Mouse (Mus musculus) lung, embryonic 16.5 days (tissue): Measurements from ENCODE around the gene Akain1. TPM values are rescaled to one million over a fixed set of nuclear protein-coding genes. Genes with fewer than 3 reads are reported as not detected.
A peak's percentile ranks its signal among the peaks of the same experiment; 100 is the strongest.

Experiments used
- ATAC-seq: fragments of 200-750 bp; cut with Nextera tagmentation; 2 replicates; pipeline ENCODE4 v1.8.0; 2017; ENCODE audit warnings: low read depth, mild to moderate bottlenecking, moderate library complexity
- H3K27ac ChIP-seq: fragments of 300-500 bp; sonication (generic); 2 replicates; pipeline ENCODE4 v1.5.1; 2014; ENCODE audit warnings: mild to moderate bottlenecking, control low read depth, low read length
- H3K27me3 ChIP-seq: fragments of 300-500 bp; sonication (generic); 2 replicates; pipeline ENCODE4 v1.6.1; 2014; ENCODE audit warnings: low read depth, low read length, mixed read lengths; ENCODE audit not compliant: control insufficient read depth, insufficient read depth
- H3K36me3 ChIP-seq: fragments of 300-500 bp; sonication (generic); 2 replicates; pipeline ENCODE4 v1.6.1; 2014; ENCODE audit warnings: low read length; ENCODE audit not compliant: control insufficient read depth, insufficient read depth
- H3K4me1 ChIP-seq: fragments of 300-500 bp; sonication (generic); replicated peaks from 2 replicates; pipeline ENCODE4 v1.6.1; 2014; ENCODE audit warnings: low read length, mixed read lengths; ENCODE audit not compliant: control insufficient read depth, insufficient read depth
- H3K4me2 ChIP-seq: fragments of 300-500 bp; sonication (generic); 2 replicates; pipeline ENCODE4 v1.6.1; 2014; ENCODE audit warnings: low read depth, low read length, control low read depth
- H3K4me3 ChIP-seq: fragments of 300-500 bp; sonication (generic); 2 replicates; pipeline ENCODE4 v1.5.1; 2014; ENCODE audit warnings: mild to moderate bottlenecking, low read length, control low read depth
- H3K9ac ChIP-seq: fragments of 300-500 bp; sonication (generic); 2 replicates; pipeline ENCODE4 v1.6.1; 2014; ENCODE audit warnings: low read length, control low read depth
- H3K9me3 ChIP-seq: fragments of 300-500 bp; sonication (generic); 2 replicates; pipeline ENCODE4 v1.6.1; 2016; ENCODE audit warnings: low read length; ENCODE audit not compliant: control insufficient read depth
- WGBS: fragments of 180-500 bp; shearing (Covaris S2); extraction: QIAGEN DNeasy Blood & Tissue Kit; methylation state at CpG from one replicate; pipeline ENCODE4 v1.1.7; 2014; 5-methylcytosine and 5-hydroxymethylcytosine counted together
- polyA plus RNA-seq: library from polyadenylated mRNA; unstranded; fragments of >200 nt; fragmentation: Nextera tagmentation; extraction: Ambion mirVana; gene quantifications from 2 replicates; pipeline ENCODE4 v1.2.1, GENCODE M21; 2015

Gene Akain1
- polyA plus RNA-seq, 1 experiment from 2014 or later, result not detected

GRCm38 (mm10) chr17:69437836-69438235, 1.3 kb upstream of the Akain1 start:
- no peak overlapping the region for H3K27ac ChIP-seq
- ATAC-seq, result no peak
- H3K9me3 ChIP-seq, result no peaks in the 10 kb centered on the region
- no peaks in the 10 kb centered on the region for H3K36me3 ChIP-seq
- 61% methylated on average over 5 of the region's 5 CpGs for WGBS
- H3K9ac ChIP-seq, result no peak overlapping the region
- peaks cover 24% of the 10 kb centered on the region for H3K27me3 ChIP-seq
- H3K4me1 ChIP-seq, result peaks cover 3% of the 10 kb centered on the region; the same call in 1 of the 2 replicates
- H3K4me3 ChIP-seq, result no peak overlapping the region
- no peak overlapping the region for H3K4me2 ChIP-seq

- H3K27me3 ChIP-seq, result peaks cover 24% of the 10 kb centered on the region
- peak overlapping the region; percentile 63 for H3K4me2 ChIP-seq
- H3K9me3 ChIP-seq, result no peaks in the 10 kb centered on the region
- WGBS, result 34% methylated on average over 14 of the region's 14 CpGs
- no peak overlapping the region for H3K9ac ChIP-seq
- H3K27ac ChIP-seq, result no peak overlapping the region
- peak overlapping the region; percentile 39; the same call in 1 of the 2 replicates for H3K4me3 ChIP-seq
- ATAC-seq, result no peak
- H3K36me3 ChIP-seq, result no peaks in the 10 kb centered on the region
- H3K4me1 ChIP-seq, result peaks cover 3% of the 10 kb centered on the region; the same call in 1 of the 2 replicates
Observed at GRCm38 (mm10) chr17:69438486-69438885, 640 bp upstream of the Akain1 start.

DNA sequence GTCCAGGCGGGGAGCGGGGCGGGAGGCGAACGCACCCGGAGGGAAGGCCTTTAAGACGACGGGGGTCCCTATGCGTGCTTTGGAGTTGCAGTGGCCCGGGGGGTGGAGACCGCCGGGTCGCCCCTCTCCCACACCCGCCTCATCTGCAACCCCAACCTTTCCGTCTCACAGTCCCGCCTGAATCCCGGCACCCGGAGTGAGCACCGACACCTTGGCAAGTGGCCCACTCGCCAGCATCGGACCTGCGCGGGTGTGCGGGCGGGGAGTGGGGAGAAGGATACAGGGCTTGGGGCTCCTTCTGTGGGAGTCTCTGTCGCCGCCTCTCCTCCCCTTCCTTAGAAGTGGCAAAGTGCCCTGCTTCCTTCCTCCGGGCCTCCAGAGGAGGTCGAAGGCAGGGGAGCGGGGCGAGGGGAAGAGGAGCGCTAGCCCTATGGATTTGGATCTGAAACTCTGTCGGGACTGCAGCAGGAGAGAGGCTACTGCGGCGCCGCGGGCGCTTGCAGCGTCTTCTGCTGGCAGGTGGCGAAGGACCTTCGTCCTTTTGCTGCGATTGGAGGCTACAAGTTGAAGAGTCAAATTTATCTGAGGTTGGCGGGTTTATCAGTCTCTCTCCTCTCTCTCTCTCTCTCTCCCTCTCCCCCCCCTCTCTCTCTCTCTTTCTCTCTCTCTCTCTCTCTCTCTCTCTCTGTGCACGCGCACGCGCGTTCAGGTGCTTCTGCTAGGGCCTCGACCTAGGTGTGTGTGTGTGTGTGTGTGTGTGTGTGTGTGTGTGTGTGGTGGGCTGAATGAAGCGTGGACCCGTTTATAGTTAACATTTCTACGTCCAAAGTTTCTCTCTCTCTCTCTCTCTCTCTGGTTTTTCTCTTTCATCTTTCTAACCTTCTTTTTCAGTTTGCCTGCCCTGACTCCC, 700 bp downstream of the Akain1 start:
- peak; percentile 50 for ATAC-seq
- H3K4me3 ChIP-seq, result peak overlapping the region; percentile 39
- peak overlapping the region; percentile 63 for H3K4me2 ChIP-seq
- H3K9me3 ChIP-seq, result no peaks in the 10 kb centered on the region
- H3K36me3 ChIP-seq, result no peaks in the 10 kb centered on the region
- H3K27ac ChIP-seq, result no peak overlapping the region
- WGBS, result under 1% methylated on average over 49 of the region's 52 CpGs
- H3K4me1 ChIP-seq, result peaks cover 3% of the 10 kb centered on the region; the same call in 1 of the 2 replicates
- H3K27me3 ChIP-seq, result peaks cover 24% of the 10 kb centered on the region
- H3K9ac ChIP-seq, result no peak overlapping the region

DNA sequence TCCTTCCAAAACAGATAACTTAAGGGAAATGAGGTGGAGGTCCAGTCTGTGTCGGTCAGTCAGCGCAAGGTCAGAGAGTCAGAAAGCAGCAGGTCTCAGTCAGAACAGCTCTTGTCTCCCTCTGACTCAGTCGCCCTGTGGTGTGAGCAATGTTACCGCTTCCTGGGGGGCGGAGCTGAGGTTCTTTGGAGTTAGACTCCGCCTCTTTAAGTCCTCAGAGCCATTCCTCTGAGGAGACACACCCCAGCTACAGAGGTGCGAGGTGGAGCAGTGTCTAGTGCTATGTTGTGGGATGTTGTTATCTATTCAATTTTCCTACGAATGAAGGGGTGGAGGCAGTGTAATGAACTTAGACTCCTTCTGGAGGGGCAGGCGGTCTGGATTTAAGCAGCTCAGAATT, 1.9 kb downstream of the Akain1 start:
- no peak for ATAC-seq

GRCm38 (mm10) chr17:69448679-69449078, 9.6 kb downstream of the Akain1 start:
- ATAC-seq, result no peak
- no peaks in the 10 kb centered on the region for H3K36me3 ChIP-seq
- H3K4me1 ChIP-seq, result no peaks in the 10 kb centered on the region
- H3K9me3 ChIP-seq, result no peaks in the 10 kb centered on the region
- H3K9ac ChIP-seq, result no peak overlapping the region
- no peaks in the 10 kb centered on the region for H3K27me3 ChIP-seq
- H3K4me2 ChIP-seq, result no peak overlapping the region
- no peak overlapping the region for H3K4me3 ChIP-seq
- H3K27ac ChIP-seq, result no peak overlapping the region

More for the DNA sequence above, 1.9 kb downstream of the Akain1 start:
- Histone ChIP-seq H3K4me1 (peaks cover 3% of the 10 kb centered on the region; the same call in 1 of the 2 replicates), H3K27me3 (peaks cover 24% of the 10 kb centered on the region), H3K9me3 (no peaks in the 10 kb centered on the region), H3K4me3 (no peak overlapping the region), H3K4me2 (no peak overlapping the region), H3K27ac (no peak overlapping the region), H3K9ac (no peak overlapping the region), H3K36me3 (no peaks in the 10 kb centered on the region)
- WGBS, result 12% methylated on average over 9 of the region's 9 CpGs

GRCm38 (mm10) chr17:69461680-69462079, 22.6 kb downstream of the Akain1 start:
- ATAC-seq, result no peak
- no peak overlapping the region for H3K4me2 ChIP-seq
- WGBS, result 82% methylated on average over 7 of the region's 7 CpGs
- H3K27ac ChIP-seq, result no peak overlapping the region
- H3K4me3 ChIP-seq, result no peak overlapping the region
- H3K4me1 ChIP-seq, result no peaks in the 10 kb centered on the region
- no peaks in the 10 kb centered on the region for H3K36me3 ChIP-seq
- no peaks in the 10 kb centered on the region for H3K9me3 ChIP-seq
- H3K27me3 ChIP-seq, result no peaks in the 10 kb centered on the region
- H3K9ac ChIP-seq, result no peak overlapping the region

DNA sequence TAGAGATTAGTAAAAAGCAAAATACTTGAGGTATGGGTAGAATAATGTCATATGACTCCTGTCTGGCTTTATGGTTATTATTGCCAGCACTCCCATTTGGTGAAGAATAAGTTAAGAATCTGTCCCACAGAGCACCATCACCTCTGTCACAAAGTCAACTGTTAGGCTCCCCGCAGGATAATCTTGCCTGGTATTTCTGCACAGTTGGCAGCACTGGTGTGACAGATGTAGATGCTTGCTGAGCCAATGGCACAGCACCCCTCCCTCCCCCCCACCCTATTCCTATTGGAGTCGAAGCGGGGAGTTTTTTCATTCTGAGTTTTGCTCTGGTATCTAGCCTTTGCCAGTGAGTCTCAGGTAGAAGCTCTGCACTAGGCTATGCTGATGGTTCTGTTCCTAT, 23.9 kb downstream of the Akain1 start:
- 53% methylated on average over 3 of the region's 3 CpGs for WGBS
- ATAC-seq, result no peak
- no peaks in the 10 kb centered on the region for H3K27me3 ChIP-seq
- H3K36me3 ChIP-seq, result no peaks in the 10 kb centered on the region
- no peak overlapping the region for H3K9ac ChIP-seq
- H3K9me3 ChIP-seq, result no peaks in the 10 kb centered on the region
- no peak overlapping the region for H3K4me2 ChIP-seq
- no peak overlapping the region for H3K4me3 ChIP-seq
- no peak overlapping the region for H3K27ac ChIP-seq
- no peaks in the 10 kb centered on the region for H3K4me1 ChIP-seq

- no peaks in the 10 kb centered on the region for H3K4me1 ChIP-seq
- H3K27me3 ChIP-seq, result no peaks in the 10 kb centered on the region
- no peak overlapping the region for H3K4me3 ChIP-seq
- H3K27ac ChIP-seq, result no peak overlapping the region
- WGBS, result 45% methylated on average over 10 of the region's 10 CpGs
- no peaks in the 10 kb centered on the region for H3K36me3 ChIP-seq
- ATAC-seq, result no peak
- H3K4me2 ChIP-seq, result no peak overlapping the region
- no peaks in the 10 kb centered on the region for H3K9me3 ChIP-seq
- no peak overlapping the region for H3K9ac ChIP-seq
Observed at GRCm38 (mm10) chr17:69471171-69471570, 32.0 kb downstream of the Akain1 start.

DNA sequence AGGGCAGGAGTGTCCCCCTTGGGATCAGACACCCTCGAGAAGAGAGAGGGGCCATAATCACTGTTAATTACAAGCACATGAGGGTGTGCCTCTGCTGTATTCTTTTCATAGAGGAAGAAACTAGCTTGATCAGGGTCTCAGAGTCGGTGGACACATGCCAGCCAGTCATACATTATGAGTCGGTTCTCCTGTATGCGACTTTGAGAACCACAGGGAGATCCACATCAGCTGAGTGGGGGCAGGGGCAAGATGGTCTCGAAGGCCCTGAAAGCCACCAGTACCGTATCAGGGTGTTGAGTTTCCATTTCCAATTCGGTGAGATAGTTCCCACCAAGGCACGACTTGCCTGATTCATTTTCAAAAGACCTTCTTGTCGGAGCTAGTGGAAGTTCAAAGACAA, 33.3 kb downstream of the Akain1 start:
- Histone ChIP-seq H3K9ac (no peak overlapping the region), H3K4me3 (no peak overlapping the region), H3K27ac (no peak overlapping the region), H3K4me1 (no peaks in the 10 kb centered on the region), H3K9me3 (no peaks in the 10 kb centered on the region), H3K36me3 (no peaks in the 10 kb centered on the region), H3K4me2 (no peak overlapping the region), H3K27me3 (no peaks in the 10 kb centered on the region)
- ATAC-seq, result no peak
- 56% methylated on average over 9 of the region's 9 CpGs for WGBS
